Mouse (Mus musculus): ENCODE results near the gene Adgrl3. TPM values are rescaled to one million over a fixed set of nuclear protein-coding genes. Genes with fewer than 3 reads are reported as not detected.

Gene Adgrl3
- 9.8 TPM for polyA plus RNA-seq (2012; fragmentation: generic; extraction: Trizol)
- long read RNA-seq, experiment 1, partial matches to known transcripts, result 1 of 9 reads
- long read RNA-seq, experiment 1, other reads (novel, unspliced or antisense), result 8 of 9 reads
- long read RNA-seq, experiment 2, partial matches to known transcripts, result 3 of 15 reads
- long read RNA-seq, experiment 2, other reads (novel, unspliced or antisense), result 11 of 15 reads

DNA sequence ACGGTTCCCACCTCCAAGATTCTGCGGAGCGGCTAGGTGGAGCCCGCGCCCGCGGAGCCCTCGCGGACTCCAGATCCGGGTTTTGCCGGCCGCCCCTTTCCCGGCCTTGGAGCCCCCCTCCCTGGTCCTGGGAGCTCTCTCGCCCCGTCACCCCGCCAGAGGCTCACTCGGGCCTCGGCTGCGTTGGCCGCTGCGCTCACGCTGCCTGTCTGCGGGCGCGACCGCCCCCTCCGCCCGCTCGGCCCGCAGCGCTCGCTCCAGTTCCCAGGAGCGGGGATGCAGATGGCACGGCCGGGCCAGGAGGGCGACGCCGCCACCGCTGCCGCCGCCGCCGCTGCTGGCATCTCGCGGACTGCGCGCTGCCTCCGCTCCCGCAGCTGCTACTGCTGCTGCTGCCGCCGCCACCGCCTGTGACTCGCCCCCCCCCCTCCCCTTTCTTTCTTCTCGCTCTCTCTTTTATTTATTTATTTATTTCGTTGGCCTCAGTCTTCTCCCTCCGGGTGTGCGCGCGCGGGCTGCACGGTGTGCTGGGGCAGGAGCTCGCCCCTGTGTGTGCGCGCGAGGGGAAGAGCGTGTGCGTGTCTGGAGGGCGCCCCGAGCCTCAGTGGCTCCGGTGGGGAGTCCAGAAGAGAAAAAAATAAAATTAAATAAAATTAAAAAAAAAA is at the start of gene Adgrl3:
Gene Adgrl3 (plus strand): TSS at position 549 of the 665 bp plus-strand sequence.
- Histone ChIP-seq H3K36me3 (ENCODE audit: control insufficient read depth, insufficient read depth) (no peaks in the 10 kb centered on the region), H3ac (ENCODE audit: control insufficient read depth, insufficient read length, low read depth) (peak within 1 kb of the TSS; percentile 99), H3K79me2 (ENCODE audit: control insufficient read depth, insufficient read depth) (peaks cover 40% of the 10 kb centered on the region), H3K79me3 (ENCODE audit: low read depth) (peaks cover 39% of the 10 kb centered on the region), H3K4me3 (ENCODE audit: insufficient read depth, poor library complexity, severe bottlenecking) (peak within 1 kb of the TSS; percentile 85), H3K27me3 (ENCODE audit: control insufficient read depth, insufficient read depth, insufficient read length) (no peaks in the 10 kb centered on the region)
- TF ChIP-seq MYOG (IDR thresholded peaks at IDR 0.05; ENCODE audit: control insufficient read depth, extremely low read depth, insufficient read length), result no peak
- no peak for TF ChIP-seq MYOD1 (IDR thresholded peaks at IDR 0.05; ENCODE audit: control insufficient read depth, insufficient read length, low read depth)
- TF ChIP-seq CTCF (IDR thresholded peaks at IDR 0.05; ENCODE audit: control insufficient read depth, insufficient read depth, insufficient read length), result no peak
- TF ChIP-seq CEBPB (IDR thresholded peaks at IDR 0.05; ENCODE audit: low read depth), result no peak
- no peak for TF ChIP-seq MAX (IDR thresholded peaks at IDR 0.05)
- no peak for TF ChIP-seq FOSL1 (IDR thresholded peaks at IDR 0.05; ENCODE audit: insufficient read depth, low read length, poor library complexity, severe bottlenecking)
- no peak for TF ChIP-seq USF1 (IDR thresholded peaks at IDR 0.05; ENCODE audit: low read depth)

- TF ChIP-seq MAX (IDR thresholded peaks at IDR 0.05), result no peak
- TF ChIP-seq CTCF (IDR thresholded peaks at IDR 0.05; ENCODE audit: control insufficient read depth, insufficient read depth, insufficient read length), result no peak
- TF ChIP-seq FOSL1 (IDR thresholded peaks at IDR 0.05; ENCODE audit: insufficient read depth, low read length, poor library complexity, severe bottlenecking), result no peak
- no peak for TF ChIP-seq MYOD1 (IDR thresholded peaks at IDR 0.05; ENCODE audit: control insufficient read depth, insufficient read length, low read depth)
- TF ChIP-seq MYOG (IDR thresholded peaks at IDR 0.05; ENCODE audit: control insufficient read depth, extremely low read depth, insufficient read length), result no peak
- no peak for TF ChIP-seq USF1 (IDR thresholded peaks at IDR 0.05; ENCODE audit: low read depth)
- TF ChIP-seq CEBPB (IDR thresholded peaks at IDR 0.05; ENCODE audit: low read depth), result no peak
- Histone ChIP-seq H3ac (ENCODE audit: control insufficient read depth, insufficient read length, low read depth) (no peak overlapping the region), H3K27me3 (ENCODE audit: control insufficient read depth, insufficient read depth, insufficient read length) (no peaks in the 10 kb centered on the region), H3K79me2 (ENCODE audit: control insufficient read depth, insufficient read depth) (peaks cover 35% of the 10 kb centered on the region), H3K36me3 (ENCODE audit: control insufficient read depth, insufficient read depth) (no peaks in the 10 kb centered on the region), H3K4me3 (ENCODE audit: insufficient read depth, poor library complexity, severe bottlenecking) (peak overlapping the region; percentile 85), H3K79me3 (ENCODE audit: low read depth) (peaks cover 34% of the 10 kb centered on the region)
Observed at GRCm38 (mm10) chr5:81019166-81019565, 772 bp upstream of the Adgrl3 start.

GRCm38 (mm10) chr5:81020281-81021005 is 505 bp downstream of the Adgrl3 start:
- H3K79me3 ChIP-seq (ENCODE audit: low read depth), result peaks cover 46% of the 10 kb centered on the region
- H3K4me3 ChIP-seq (ENCODE audit: insufficient read depth, poor library complexity, severe bottlenecking), result peak overlapping the region; percentile 85
- TF ChIP-seq CTCF (IDR thresholded peaks at IDR 0.05; ENCODE audit: control insufficient read depth, insufficient read depth, insufficient read length) (no peak), CEBPB (IDR thresholded peaks at IDR 0.05; ENCODE audit: low read depth) (peak; percentile 87)
- H3K27me3 ChIP-seq (ENCODE audit: control insufficient read depth, insufficient read depth, insufficient read length), result no peaks in the 10 kb centered on the region
- H3K79me2 ChIP-seq (ENCODE audit: control insufficient read depth, insufficient read depth), result peaks cover 48% of the 10 kb centered on the region
- peak overlapping the region; percentile 99 for H3ac ChIP-seq (ENCODE audit: control insufficient read depth, insufficient read length, low read depth)
- no peaks in the 10 kb centered on the region for H3K36me3 ChIP-seq (ENCODE audit: control insufficient read depth, insufficient read depth)

DNA sequence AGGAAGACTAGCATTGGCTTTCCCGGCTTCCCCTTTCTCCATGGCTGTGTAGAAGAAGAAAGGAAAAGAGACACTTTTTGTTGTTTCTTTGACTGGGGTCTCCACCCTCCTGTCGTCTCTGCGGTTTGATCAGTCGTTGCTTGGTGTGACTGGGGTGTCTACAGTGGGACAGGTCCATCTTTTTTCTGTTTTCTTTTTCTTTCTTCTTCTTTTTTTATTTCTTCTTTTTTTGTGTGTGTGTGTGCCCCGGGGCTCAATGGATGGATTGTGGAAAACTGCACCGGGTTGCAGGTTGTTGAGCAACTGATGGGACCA is 1.0 kb downstream of the Adgrl3 start:
- Histone ChIP-seq H3K79me2 (ENCODE audit: control insufficient read depth, insufficient read depth) (peaks cover 53% of the 10 kb centered on the region), H3K36me3 (ENCODE audit: control insufficient read depth, insufficient read depth) (no peaks in the 10 kb centered on the region), H3K79me3 (ENCODE audit: low read depth) (peaks cover 51% of the 10 kb centered on the region), H3K27me3 (ENCODE audit: control insufficient read depth, insufficient read depth, insufficient read length) (no peaks in the 10 kb centered on the region), H3K4me3 (ENCODE audit: insufficient read depth, poor library complexity, severe bottlenecking) (peak overlapping the region; percentile 85), H3ac (ENCODE audit: control insufficient read depth, insufficient read length, low read depth) (peak overlapping the region; percentile 73)
- TF ChIP-seq USF1 (IDR thresholded peaks at IDR 0.05; ENCODE audit: low read depth), result no peak
- TF ChIP-seq MYOG (IDR thresholded peaks at IDR 0.05; ENCODE audit: control insufficient read depth, extremely low read depth, insufficient read length), result no peak
- TF ChIP-seq CEBPB (IDR thresholded peaks at IDR 0.05; ENCODE audit: low read depth), result peak; percentile 49
- TF ChIP-seq CTCF (IDR thresholded peaks at IDR 0.05; ENCODE audit: control insufficient read depth, insufficient read depth, insufficient read length), result no peak
- no peak for TF ChIP-seq MYOD1 (IDR thresholded peaks at IDR 0.05; ENCODE audit: control insufficient read depth, insufficient read length, low read depth)
- no peak for TF ChIP-seq MAX (IDR thresholded peaks at IDR 0.05)
- no peak for TF ChIP-seq FOSL1 (IDR thresholded peaks at IDR 0.05; ENCODE audit: insufficient read depth, low read length, poor library complexity, severe bottlenecking)

DNA sequence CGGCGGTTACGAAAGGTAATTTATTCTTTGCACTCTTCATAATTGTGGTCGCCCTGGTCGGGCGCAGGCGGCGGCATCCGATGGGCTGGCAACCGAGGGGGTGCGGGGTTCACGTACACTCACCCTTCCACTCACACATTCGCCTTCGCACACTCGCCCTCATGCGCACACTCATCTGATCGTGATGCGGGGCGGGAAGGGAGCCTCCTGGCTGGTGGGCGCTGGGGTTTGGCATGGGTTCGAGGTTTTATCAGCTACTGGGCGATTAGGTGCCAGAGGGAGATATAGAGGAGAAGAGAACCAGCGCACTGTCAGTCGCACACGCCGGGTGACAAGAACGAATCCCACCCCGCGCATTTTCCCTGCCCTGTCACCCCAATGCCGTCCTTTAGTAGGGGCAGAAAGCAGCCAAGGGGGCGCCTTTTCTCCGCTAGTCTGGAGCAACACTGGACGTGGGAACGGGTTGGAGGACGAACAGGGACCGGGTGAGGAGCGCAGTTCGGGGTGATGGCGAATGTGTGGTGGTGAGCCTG is 1.5 kb downstream of the Adgrl3 start:
- Histone ChIP-seq H3K79me2 (ENCODE audit: control insufficient read depth, insufficient read depth) (peaks cover 57% of the 10 kb centered on the region), H3K36me3 (ENCODE audit: control insufficient read depth, insufficient read depth) (no peaks in the 10 kb centered on the region), H3K79me3 (ENCODE audit: low read depth) (peaks cover 55% of the 10 kb centered on the region), H3K27me3 (ENCODE audit: control insufficient read depth, insufficient read depth, insufficient read length) (no peaks in the 10 kb centered on the region), H3ac (ENCODE audit: control insufficient read depth, insufficient read length, low read depth) (peak overlapping the region; percentile 73), H3K4me3 (ENCODE audit: insufficient read depth, poor library complexity, severe bottlenecking) (peak overlapping the region; percentile 85)
- peak; percentile 31 for TF ChIP-seq MAX (IDR thresholded peaks at IDR 0.05)
- TF ChIP-seq MYOG (IDR thresholded peaks at IDR 0.05; ENCODE audit: control insufficient read depth, extremely low read depth, insufficient read length), result no peak
